ENCODE assay signal across 8 mouse cellular contexts in the genomic region with DNA sequence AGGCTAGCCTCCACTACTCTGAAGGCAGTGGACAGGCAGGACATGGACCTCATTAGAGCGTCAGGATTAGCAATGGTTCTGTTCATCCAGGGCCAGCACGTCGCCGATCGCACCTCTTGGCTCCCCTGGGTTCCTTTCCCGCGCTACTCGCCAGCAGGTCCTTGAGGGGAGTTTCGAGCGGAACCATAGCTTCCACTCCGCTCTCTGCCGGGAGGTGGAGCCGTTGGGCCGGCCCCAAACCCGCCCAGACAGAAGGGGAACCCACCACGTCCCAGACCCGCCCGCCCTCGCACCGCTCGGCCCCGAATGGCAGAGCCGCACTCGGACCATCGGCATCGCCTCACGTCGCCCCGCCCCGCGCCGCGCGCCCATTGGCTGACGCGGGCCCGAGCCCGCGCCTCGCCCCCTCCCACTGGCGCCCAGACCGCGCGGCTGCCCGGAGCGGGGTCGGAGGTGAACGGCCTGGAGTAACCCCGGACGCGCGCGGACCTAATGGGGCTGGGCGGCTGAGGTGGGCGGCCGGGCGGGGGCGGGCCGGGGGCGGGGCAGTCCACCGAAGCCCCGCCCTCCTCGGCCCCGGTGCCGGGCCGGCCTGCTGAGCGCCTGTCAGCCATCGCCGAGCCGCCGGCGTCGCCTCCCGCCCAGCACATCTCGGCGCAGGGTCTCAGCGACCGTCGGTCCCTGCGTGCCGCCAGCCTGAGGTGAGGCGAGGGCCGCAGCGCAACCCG. TPM values are rescaled to one million over a fixed set of nuclear protein-coding genes. Genes with fewer than 3 reads are reported as not detected.
A peak's percentile ranks its signal among the peaks of the same experiment; 100 is the strongest.
DNase-seq lines count a peak whose midpoint lies in the region; ATAC-seq and TF ChIP-seq lines count a peak whose summit lies in the region.

No protein-coding gene starts in this region.

- H3K9ac ChIP-seq in embryonic facial prominence, embryonic 15.5 days = peak overlapping the region; percentile 69
- H3K9ac ChIP-seq in limb, embryonic 14.5 days (ENCODE audit: low read depth, low read length, severe bottlenecking) = peak overlapping the region; percentile 76
- H3K9ac ChIP-seq in midbrain, embryonic 16.5 days (ENCODE audit: low read depth, low read length) = peak overlapping the region; percentile 82

- WGBS in embryonic facial prominence, embryonic 15.5 days = under 1% methylated on average over 85 of the region's 85 CpGs
- WGBS in limb, embryonic 14.5 days = 4% methylated on average over 26 of the region's 85 CpGs
- WGBS in midbrain, embryonic 16.5 days = 1% methylated on average over 51 of the region's 85 CpGs
- WGBS in spleen, adult 2 months = under 1% methylated on average over 44 of the region's 85 CpGs

- no peak for TF ChIP-seq POLR2A in bone marrow macrophage, adult 2 months (IDR thresholded peaks at IDR 0.05; ENCODE audit: borderline replicate concordance, low read depth, low read length)
- no peak for TF ChIP-seq POLR2A in limb, embryonic 14.5 days (IDR thresholded peaks at IDR 0.05; ENCODE audit: borderline replicate concordance, extremely low read depth, insufficient read depth, insufficient read length)
- no peak for TF ChIP-seq POLR2A in spleen, adult 2 months (IDR thresholded peaks at IDR 0.05; ENCODE audit: low read depth, low read length)

- no peak for TF ChIP-seq CTCF in bone marrow macrophage, adult 2 months (IDR thresholded peaks at IDR 0.05; ENCODE audit: low read depth, low read length)
- TF ChIP-seq CTCF in spleen, adult 2 months (IDR thresholded peaks at IDR 0.05; ENCODE audit: extremely low read depth, insufficient read depth, insufficient read length, insufficient replicate concordance) = peak; percentile 62; the same call in 1 of the 2 replicates

- H3K4me1 ChIP-seq in bone marrow macrophage, adult 2 months (ENCODE audit: control insufficient read depth, insufficient read depth, low read length) = peaks cover 18% of the 10 kb centered on the region
- peaks cover 14% of the 10 kb centered on the region for H3K4me1 ChIP-seq in embryonic facial prominence, embryonic 15.5 days
- peaks cover 9% of the 10 kb centered on the region for H3K4me1 ChIP-seq in limb, embryonic 14.5 days (ENCODE audit: control insufficient read depth, insufficient read depth, low read length)
- peaks cover 15% of the 10 kb centered on the region for H3K4me1 ChIP-seq in midbrain, embryonic 16.5 days (ENCODE audit: control insufficient read depth, insufficient read depth, low read length)
- no peaks in the 10 kb centered on the region for H3K4me1 ChIP-seq in spleen, adult 2 months (ENCODE audit: control insufficient read depth, insufficient read depth, insufficient read length)

- H3K27me3 ChIP-seq in embryonic facial prominence, embryonic 15.5 days = no peaks in the 10 kb centered on the region
- no peaks in the 10 kb centered on the region for H3K27me3 ChIP-seq in limb, embryonic 14.5 days (ENCODE audit: control insufficient read depth, insufficient read depth, low read length)
- no peaks in the 10 kb centered on the region for H3K27me3 ChIP-seq in midbrain, embryonic 16.5 days (ENCODE audit: control insufficient read depth, insufficient read depth, low read depth, low read length)
- no peaks in the 10 kb centered on the region for H3K27me3 ChIP-seq in spleen, adult 2 months (ENCODE audit: control insufficient read depth, insufficient read depth, low read length)

- peak overlapping the region; percentile 81 for H3K4me2 ChIP-seq in embryonic facial prominence, embryonic 15.5 days (replicated peaks)
- H3K4me2 ChIP-seq in limb, embryonic 14.5 days (replicated peaks; ENCODE audit: low read depth, low read length, severe bottlenecking) = peak overlapping the region; percentile 54
- peak overlapping the region; percentile 89 for H3K4me2 ChIP-seq in midbrain, embryonic 16.5 days (ENCODE audit: low read length)

- DNase-seq in B cell, adult 2 months = peak; percentile 93 to 94
- DNase-seq in heart, adult 9 months (ENCODE audit: low spot score in 2 of 2) = peak; percentile 96 to 98
- DNase-seq in kidney, adult 9 months = peak; percentile 97
- DNase-seq in limb, embryonic 14.5 days (ENCODE audit: low spot score) = peak; percentile 95
- peak; percentile 83 to 93 for DNase-seq in spleen, adult 2 months (ENCODE audit: low read depth in 1 of 2, low spot score in 2 of 2)

- ATAC-seq in embryonic facial prominence, embryonic 15.5 days (ENCODE audit: insufficient number of reproducible peaks, low FRiP score, low TSS enrichment, low read depth) = peak; percentile 98
- ATAC-seq in limb, embryonic 14.5 days (ENCODE audit: low FRiP score, low read depth) = peak; percentile 97
- peak; percentile 98 for ATAC-seq in midbrain, embryonic 16.5 days

- peak overlapping the region; percentile 48 for H3K27ac ChIP-seq in bone marrow macrophage, adult 2 months (ENCODE audit: insufficient read depth, low read depth, low read length)
- H3K27ac ChIP-seq in embryonic facial prominence, embryonic 15.5 days (replicated peaks) = peak overlapping the region; percentile 88
- peak overlapping the region; percentile 78 for H3K27ac ChIP-seq in limb, embryonic 14.5 days (replicated peaks; ENCODE audit: low read depth, low read length)
- peak overlapping the region; percentile 90 for H3K27ac ChIP-seq in midbrain, embryonic 16.5 days (ENCODE audit: low read length)
- H3K27ac ChIP-seq in spleen, adult 2 months (ENCODE audit: insufficient read depth, low read length) = peak overlapping the region; percentile 72

- H3K36me3 ChIP-seq in embryonic facial prominence, embryonic 15.5 days = no peaks in the 10 kb centered on the region
- no peaks in the 10 kb centered on the region for H3K36me3 ChIP-seq in limb, embryonic 14.5 days (ENCODE audit: control insufficient read depth, insufficient read depth, low read length)
- H3K36me3 ChIP-seq in midbrain, embryonic 16.5 days (ENCODE audit: control insufficient read depth, insufficient read depth, low read length) = no peaks in the 10 kb centered on the region
- H3K36me3 ChIP-seq in spleen, adult 2 months (ENCODE audit: control insufficient read depth, insufficient read depth, low read length) = no peaks in the 10 kb centered on the region

- H3K4me3 ChIP-seq in bone marrow macrophage, adult 2 months (ENCODE audit: insufficient read depth, low read length) = peak overlapping the region; percentile 91
- peak overlapping the region; percentile 88 for H3K4me3 ChIP-seq in embryonic facial prominence, embryonic 15.5 days (replicated peaks)
- peak overlapping the region; percentile 69 for H3K4me3 ChIP-seq in limb, embryonic 14.5 days (replicated peaks; ENCODE audit: low read length)
- H3K4me3 ChIP-seq in midbrain, embryonic 16.5 days (ENCODE audit: low read depth, low read length) = peak overlapping the region; percentile 69
- H3K4me3 ChIP-seq in spleen, adult 2 months (ENCODE audit: extremely low read depth, insufficient read depth, insufficient read length) = peak overlapping the region; percentile 77

- no peaks in the 10 kb centered on the region for H3K9me3 ChIP-seq in embryonic facial prominence, embryonic 15.5 days (replicated peaks)
- no peaks in the 10 kb centered on the region for H3K9me3 ChIP-seq in limb, embryonic 14.5 days (ENCODE audit: control insufficient read depth, low read length)
- H3K9me3 ChIP-seq in midbrain, embryonic 16.5 days (replicated peaks; ENCODE audit: control insufficient read depth, low read length, poor library complexity, severe bottlenecking) = no peaks in the 10 kb centered on the region

RNA-seq across cellular contexts. Expression of a gene that starts 12.1 kb away (rescaled TPM):
- not detected in 2 replicates for polyA plus RNA-seq in bone marrow macrophage, adult 2 months (2012; ENCODE audit: insufficient read depth, insufficient read length, missing spikeins)
- polyA plus RNA-seq in embryonic facial prominence, embryonic 15.5 days (2015; fragmentation: Nextera tagmentation; extraction: Ambion mirVana) = not detected in 2 replicates
- not detected in 2 replicates for polyA plus RNA-seq in limb, embryonic 14.5 days (2012; rRNA removed)
- not detected in 2 replicates for polyA plus RNA-seq in limb, embryonic 14.5 days (2014; fragmentation: Nextera tagmentation; extraction: Ambion mirVana)
- 0.15 and 0.29 TPM in 2 replicates for polyA plus RNA-seq in midbrain, embryonic 16.5 days (2015; fragmentation: Nextera tagmentation; extraction: Ambion mirVana)
- polyA plus RNA-seq in spleen, adult 2 months (2012; rRNA removed) = not detected in 2 replicates

RNA-seq across cellular contexts. Expression of a gene that starts 49.9 kb away (rescaled TPM):
- polyA plus RNA-seq in bone marrow macrophage, adult 2 months (2012; ENCODE audit: insufficient read depth, insufficient read length, missing spikeins) = 4.4 and 5.0 TPM in 2 replicates
- polyA plus RNA-seq in embryonic facial prominence, embryonic 15.5 days (2015; fragmentation: Nextera tagmentation; extraction: Ambion mirVana) = 12.3 and 14.4 TPM in 2 replicates
- polyA plus RNA-seq in limb, embryonic 14.5 days (2012; rRNA removed) = 19.5 and 20.3 TPM in 2 replicates
- polyA plus RNA-seq in limb, embryonic 14.5 days (2014; fragmentation: Nextera tagmentation; extraction: Ambion mirVana) = 18.2 and 21.2 TPM in 2 replicates
- polyA plus RNA-seq in midbrain, embryonic 16.5 days (2015; fragmentation: Nextera tagmentation; extraction: Ambion mirVana) = 31.4 and 34.1 TPM in 2 replicates
- polyA plus RNA-seq in spleen, adult 2 months (2012; rRNA removed) = 3.9 and 4.0 TPM in 2 replicates

RNA-seq across cellular contexts. Expression of a gene that starts 50.0 kb away (rescaled TPM):
- polyA plus RNA-seq in bone marrow macrophage, adult 2 months (2012; ENCODE audit: insufficient read depth, insufficient read length, missing spikeins) = 9.6 and 13.5 TPM in 2 replicates
- 32.9 and 34.7 TPM in 2 replicates for polyA plus RNA-seq in embryonic facial prominence, embryonic 15.5 days (2015; fragmentation: Nextera tagmentation; extraction: Ambion mirVana)
- polyA plus RNA-seq in limb, embryonic 14.5 days (2012; rRNA removed) = 46.1 and 56.2 TPM in 2 replicates
- 36.9 and 37.1 TPM in 2 replicates for polyA plus RNA-seq in limb, embryonic 14.5 days (2014; fragmentation: Nextera tagmentation; extraction: Ambion mirVana)
- polyA plus RNA-seq in midbrain, embryonic 16.5 days (2015; fragmentation: Nextera tagmentation; extraction: Ambion mirVana) = 31.2 and 31.5 TPM in 2 replicates
- 2.5 and 2.8 TPM in 2 replicates for polyA plus RNA-seq in spleen, adult 2 months (2012; rRNA removed)

Comparison
In these comparisons a context has a peak if more than half of its experiments do, and no peak if none do; other contexts are left out.
1. Peak in every context shown above with its lines: DNase-seq, ATAC-seq, H3K4me3 ChIP-seq and H3K27ac ChIP-seq.